Mouse (Mus musculus) liver, embryonic 13.5 days (tissue): Measurements from ENCODE around the gene Hoxb6. TPM values are rescaled to one million over a fixed set of nuclear protein-coding genes. Genes with fewer than 3 reads are reported as not detected.

ENCODE experiments used
- ATAC-seq: fragments of 200-750 bp; cut with Nextera tagmentation; 2 replicates; pipeline ENCODE4 v1.8.0; 2017; ENCODE audit warnings: low read depth, mild to moderate bottlenecking, moderate number of reproducible peaks, moderate library complexity
- DNase-seq: peaks from one replicate; pipeline ENCODE4 v3.0.0; 2022
- H3K27ac ChIP-seq: fragments of 300-500 bp; sonication (generic); 2 replicates; pipeline ENCODE4 v1.5.1; 2015; ENCODE audit warnings: moderate library complexity, mild to moderate bottlenecking, inconsistent platforms
- H3K27me3 ChIP-seq: fragments of 300-500 bp; sonication (generic); 2 replicates; pipeline ENCODE4 v1.6.1; 2015; ENCODE audit warnings: mild to moderate bottlenecking, inconsistent platforms
- H3K36me3 ChIP-seq: fragments of 300-500 bp; sonication (generic); 2 replicates; pipeline ENCODE4 v1.6.1; 2015; ENCODE audit warnings: mild to moderate bottlenecking, inconsistent platforms
- H3K4me1 ChIP-seq: fragments of 300-500 bp; sonication (generic); replicated peaks from 2 replicates; pipeline ENCODE4 v1.6.1; 2015; ENCODE audit warnings: inconsistent platforms
- H3K4me2 ChIP-seq: fragments of 300-500 bp; sonication (generic); 2 replicates; pipeline ENCODE4 v1.6.1; 2015; ENCODE audit warnings: inconsistent platforms, mild to moderate bottlenecking, moderate library complexity
- H3K4me3 ChIP-seq: fragments of 300-500 bp; sonication (generic); replicated peaks from 2 replicates; pipeline ENCODE4 v1.5.1; 2015; ENCODE audit warnings: mild to moderate bottlenecking, inconsistent platforms
- H3K9ac ChIP-seq: fragments of 300-500 bp; sonication (generic); 2 replicates; pipeline ENCODE4 v1.6.1; 2015; ENCODE audit warnings: mild to moderate bottlenecking, inconsistent platforms
- H3K9me3 ChIP-seq: fragments of 300-500 bp; sonication (generic); replicated peaks from 2 replicates; pipeline ENCODE4 v1.6.1; 2016; ENCODE audit warnings: inconsistent platforms
- WGBS: fragments of 180-500 bp; shearing (Covaris S2); methylation state at CpG from one replicate; pipeline ENCODE4 v1.1.7; 2015; ENCODE audit not compliant: insufficient replicate concordance; 5-methylcytosine and 5-hydroxymethylcytosine counted together
- polyA plus RNA-seq: library from polyadenylated mRNA; unstranded; fragments of >200 nt; fragmentation: Nextera tagmentation; extraction: Ambion mirVana; gene quantifications from 2 replicates; pipeline ENCODE4 v1.2.1, GENCODE M21; 2015

Gene Hoxb6
- polyA plus RNA-seq, 1 experiment from 2014 or later = 0.07 TPM

DNA sequence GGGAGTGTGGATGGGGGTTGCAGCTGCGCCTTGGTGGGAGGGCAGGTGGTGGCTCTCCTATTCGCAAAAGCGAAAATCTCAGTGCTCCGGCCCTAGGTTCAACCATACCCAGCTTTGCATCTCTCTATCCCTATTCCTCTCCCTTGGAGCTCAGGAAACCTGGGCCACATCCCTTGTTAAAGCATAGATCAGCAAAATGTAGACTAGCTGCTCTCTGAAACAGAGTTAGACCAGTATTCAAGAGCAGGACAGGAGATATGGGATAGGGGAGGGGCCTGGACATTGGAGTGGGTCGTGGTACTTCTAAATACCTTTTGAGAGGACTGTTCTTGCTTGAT is 23.0 kb downstream of the Hoxb6 start:
- peaks cover 100% of the 10 kb centered on the region for H3K27me3 ChIP-seq
- WGBS = 26% methylated on average over 5 of the region's 5 CpGs

DNA sequence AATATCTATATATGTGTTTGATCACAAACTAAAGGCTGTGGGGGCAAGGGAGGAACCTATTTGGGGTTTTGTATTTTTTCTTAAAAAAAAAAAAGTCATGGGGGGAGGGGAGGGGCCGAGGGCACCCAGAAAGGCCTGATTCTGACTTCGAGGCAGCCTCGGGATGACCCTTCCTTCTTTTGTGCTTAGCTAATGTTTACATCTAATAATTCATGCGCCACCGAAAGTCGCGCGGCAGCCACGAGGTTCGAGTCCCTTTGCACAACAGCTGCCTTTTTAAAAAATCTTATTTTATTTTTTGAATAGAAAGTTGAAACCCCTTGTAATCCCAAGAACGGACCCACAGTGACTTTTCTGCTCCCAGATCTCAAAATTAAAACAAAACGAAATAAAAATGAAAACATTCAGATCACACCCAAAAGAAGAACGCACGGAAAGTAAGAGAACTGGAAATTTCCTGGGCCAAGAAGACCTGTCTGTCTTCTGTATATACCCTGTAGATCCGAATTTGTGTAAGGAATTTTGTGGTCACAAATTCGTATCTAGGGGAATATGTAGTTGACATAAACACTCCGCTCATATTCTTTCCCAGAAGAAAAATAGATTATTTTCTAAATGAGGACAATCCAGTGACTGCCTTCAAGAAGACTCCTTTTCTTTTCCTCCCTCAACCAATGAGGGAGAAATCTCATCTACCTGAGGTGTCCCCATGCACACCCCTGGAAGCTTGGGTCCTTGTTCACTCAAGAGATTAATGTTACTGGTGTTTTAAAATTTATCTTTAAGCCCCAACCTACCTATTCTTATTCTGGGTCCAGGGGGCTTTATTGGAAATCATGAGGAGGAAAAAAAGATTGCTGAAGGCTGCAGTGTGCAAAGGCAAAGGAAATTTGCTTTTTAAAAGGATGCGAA is 24.7 kb downstream of the Hoxb6 start:
- Histone ChIP-seq H3K4me1 (peaks cover 6% of the 10 kb centered on the region; the same call in 1 of the 2 replicates), H3K4me2 (no peak overlapping the region), H3K9me3 (no peaks in the 10 kb centered on the region), H3K27ac (no peak overlapping the region), H3K27me3 (peaks cover 99% of the 10 kb centered on the region), H3K9ac (no peak overlapping the region), H3K36me3 (no peaks in the 10 kb centered on the region), H3K4me3 (no peak overlapping the region)
- ATAC-seq (no peak), DNase-seq (no peak)
- WGBS = 24% methylated on average over 18 of the region's 18 CpGs

More for the DNA sequence above, 23.0 kb downstream of the Hoxb6 start:
- H3K4me3 ChIP-seq = peak overlapping the region; percentile 30
- H3K4me2 ChIP-seq = peak overlapping the region; percentile 28
- no peaks in the 10 kb centered on the region for H3K9me3 ChIP-seq
- H3K36me3 ChIP-seq = no peaks in the 10 kb centered on the region
- peak overlapping the region; percentile 59; the same call in 1 of the 2 replicates for H3K27ac ChIP-seq
- H3K9ac ChIP-seq = no peak overlapping the region
- H3K4me1 ChIP-seq = peaks cover 9% of the 10 kb centered on the region
- DNase-seq (no peak), ATAC-seq (no peak)

DNA sequence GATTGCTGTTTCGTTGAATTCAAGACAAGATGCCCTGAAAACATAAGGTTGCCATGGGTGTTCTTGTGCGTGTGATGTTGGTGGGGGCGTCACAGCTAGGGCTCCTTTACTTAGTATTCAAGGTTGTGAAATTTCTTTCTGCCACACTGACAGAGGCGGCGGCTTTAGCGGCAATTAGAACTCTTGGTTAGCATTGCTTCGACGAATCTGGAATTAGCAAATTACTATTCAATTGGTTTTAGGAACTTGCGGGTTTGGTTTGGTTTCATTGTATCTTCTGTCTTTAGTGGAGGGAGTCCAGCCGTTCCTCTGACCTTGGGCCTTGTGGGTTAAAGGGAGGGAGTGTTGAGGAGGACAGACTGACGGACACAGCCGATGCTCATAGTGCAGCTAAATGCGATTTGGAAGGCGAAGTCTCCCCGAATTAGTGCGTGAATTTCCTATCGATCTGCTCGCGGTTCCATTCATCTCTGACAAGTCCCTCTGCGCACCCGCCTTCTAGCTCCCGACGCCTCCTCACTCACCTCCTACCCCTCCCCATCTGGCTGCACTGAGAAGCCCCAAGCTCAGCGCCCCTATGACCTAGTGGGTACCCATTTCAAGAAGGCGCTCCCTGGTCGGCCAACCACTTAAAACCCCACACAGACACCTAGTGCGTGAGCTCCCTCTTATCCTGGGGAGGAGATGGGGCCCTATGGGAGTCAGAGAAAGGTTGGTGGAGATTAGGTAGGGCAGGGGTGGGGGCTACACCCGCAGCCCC is 25.5 kb downstream of the Hoxb6 start, which contains the start of gene Hoxb4:
Hoxb4 (plus strand) TSS at position 660 of the 760 bp plus-strand sequence.
- Histone ChIP-seq H3K36me3 (no peaks in the 10 kb centered on the region), H3K9me3 (no peaks in the 10 kb centered on the region), H3K4me1 (0 out of 2 replicates have a peak, but pooled peaks cover 6% of the 10 kb centered on the region), H3K27me3 (peaks cover 99% of the 10 kb centered on the region), H3K9ac (peak within 1 kb of the TSS; percentile 58), H3K27ac (peak within 1 kb of the TSS; percentile 78), H3K4me3 (peak within 1 kb of the TSS; percentile 53), H3K4me2 (peak within 1 kb of the TSS; percentile 56)
- no peak for ATAC-seq
- WGBS = 7% methylated on average over 28 of the region's 28 CpGs
- DNase-seq = no peak

DNA sequence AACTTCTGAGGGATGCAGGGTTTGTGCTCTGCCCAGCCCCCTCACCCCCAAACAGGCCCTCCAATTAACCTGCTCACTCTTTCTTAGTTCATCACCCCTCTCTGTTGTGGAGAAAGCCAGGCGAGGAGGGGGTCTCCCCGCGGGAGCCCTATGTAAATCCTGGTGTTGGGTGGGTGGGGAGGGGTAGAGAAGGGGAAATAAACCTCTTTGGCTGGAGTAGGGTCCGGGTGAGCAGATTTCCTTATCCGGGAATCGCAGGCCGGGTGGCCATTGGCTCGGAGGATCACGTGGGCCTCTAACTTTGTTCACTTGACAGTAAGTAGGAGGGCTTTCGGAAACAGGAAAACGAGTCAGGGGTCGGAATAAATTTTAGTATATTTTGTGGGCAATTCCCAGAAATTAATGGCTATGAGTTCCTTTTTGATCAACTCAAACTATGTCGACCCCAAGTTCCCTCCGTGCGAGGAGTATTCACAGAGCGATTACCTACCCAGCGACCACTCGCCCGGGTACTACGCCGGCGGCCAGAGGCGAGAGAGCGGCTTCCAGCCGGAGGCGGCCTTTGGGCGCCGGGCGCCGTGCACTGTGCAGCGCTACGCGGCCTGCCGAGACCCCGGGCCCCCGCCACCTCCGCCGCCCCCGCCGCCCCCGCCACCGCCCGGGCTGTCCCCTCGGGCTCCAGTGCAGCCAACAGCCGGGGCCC is 26.2 kb downstream of the Hoxb6 start:
- Histone ChIP-seq H3K9me3 (no peaks in the 10 kb centered on the region), H3K36me3 (no peaks in the 10 kb centered on the region), H3K9ac (peak overlapping the region; percentile 58), H3K27ac (peak overlapping the region; percentile 78), H3K4me1 (0 out of 2 replicates have a peak, but pooled peaks cover 6% of the 10 kb centered on the region), H3K27me3 (peaks cover 99% of the 10 kb centered on the region), H3K4me3 (peak overlapping the region; percentile 53), H3K4me2 (peak overlapping the region; percentile 56)
- WGBS = under 1% methylated on average over 44 of the region's 45 CpGs
- no peak for ATAC-seq
- no peak for DNase-seq

DNA sequence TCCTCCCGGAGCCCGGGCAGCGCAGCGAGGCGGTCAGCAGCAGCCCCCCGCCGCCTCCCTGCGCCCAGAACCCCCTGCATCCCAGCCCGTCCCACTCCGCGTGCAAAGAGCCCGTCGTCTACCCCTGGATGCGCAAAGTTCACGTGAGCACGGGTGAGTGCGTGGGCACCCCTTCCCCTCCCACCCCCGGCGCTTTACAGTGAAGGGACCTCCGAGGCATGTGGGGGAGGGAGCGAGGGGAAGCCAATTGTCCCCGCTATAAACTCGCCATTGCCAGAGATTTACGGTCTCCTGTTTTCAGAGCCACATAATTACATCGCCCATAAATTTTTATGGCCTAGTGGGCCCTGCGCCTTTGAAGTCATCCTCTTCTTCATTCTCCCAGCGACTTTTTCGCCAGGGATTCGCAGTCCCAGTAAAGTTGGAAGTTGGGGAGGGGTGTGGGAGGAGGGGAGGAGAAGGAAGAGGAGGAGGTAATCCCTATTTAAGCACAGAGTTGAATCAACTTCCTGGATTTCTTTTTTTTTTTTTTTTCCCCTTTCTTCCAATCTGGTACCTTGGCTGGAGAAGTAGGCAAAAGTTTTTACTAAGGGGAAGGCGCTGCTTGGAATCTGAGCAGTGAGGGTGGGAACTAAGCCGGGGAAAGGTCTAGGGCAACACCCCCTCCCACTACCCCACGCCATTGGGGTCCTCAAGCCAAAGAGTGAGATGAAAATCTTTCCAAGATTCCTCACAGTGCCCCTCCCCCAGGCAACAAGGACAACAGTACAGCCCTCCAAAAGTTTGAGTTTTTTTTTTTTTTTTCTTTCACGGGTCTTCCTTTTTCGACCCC is 27.0 kb downstream of the Hoxb6 start:
- under 1% methylated on average over 29 of the region's 34 CpGs for WGBS
- Histone ChIP-seq H3K4me1 (0 out of 2 replicates have a peak, but pooled peaks cover 2% of the 10 kb centered on the region), H3K27ac (peak overlapping the region; percentile 78), H3K36me3 (no peaks in the 10 kb centered on the region), H3K9ac (peak overlapping the region; percentile 58), H3K27me3 (peaks cover 99% of the 10 kb centered on the region), H3K4me2 (peak overlapping the region; percentile 56), H3K4me3 (peak overlapping the region; percentile 53), H3K9me3 (no peaks in the 10 kb centered on the region)
- ATAC-seq = no peak
- DNase-seq = no peak

DNA sequence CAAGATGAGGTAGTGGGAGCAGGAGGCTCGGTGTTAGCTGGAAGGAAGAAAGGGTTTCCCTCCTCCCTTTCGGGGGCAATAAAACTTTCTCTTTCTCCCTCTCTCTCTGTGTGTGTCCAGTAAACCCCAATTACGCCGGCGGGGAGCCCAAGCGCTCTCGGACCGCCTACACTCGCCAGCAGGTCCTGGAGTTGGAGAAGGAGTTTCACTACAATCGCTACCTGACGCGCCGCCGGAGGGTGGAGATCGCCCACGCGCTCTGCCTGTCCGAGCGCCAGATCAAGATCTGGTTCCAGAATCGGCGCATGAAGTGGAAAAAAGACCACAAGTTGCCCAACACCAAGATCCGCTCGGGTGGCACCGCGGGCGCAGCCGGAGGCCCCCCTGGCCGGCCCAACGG is 27.6 kb downstream of the Hoxb6 start:
- H3K9ac ChIP-seq = peak overlapping the region; percentile 54
- ATAC-seq = no peak
- no peaks in the 10 kb centered on the region for H3K36me3 ChIP-seq
- H3K27me3 ChIP-seq = peaks cover 99% of the 10 kb centered on the region
- under 1% methylated on average over 29 of the region's 29 CpGs for WGBS
- 0 out of 2 replicates have a peak, but pooled peaks cover 1% of the 10 kb centered on the region for H3K4me1 ChIP-seq
- DNase-seq = no peak
- no peaks in the 10 kb centered on the region for H3K9me3 ChIP-seq
- H3K4me2 ChIP-seq = peak overlapping the region; percentile 56
- H3K27ac ChIP-seq = peak overlapping the region; percentile 78
- H3K4me3 ChIP-seq = peak overlapping the region; percentile 53

DNA sequence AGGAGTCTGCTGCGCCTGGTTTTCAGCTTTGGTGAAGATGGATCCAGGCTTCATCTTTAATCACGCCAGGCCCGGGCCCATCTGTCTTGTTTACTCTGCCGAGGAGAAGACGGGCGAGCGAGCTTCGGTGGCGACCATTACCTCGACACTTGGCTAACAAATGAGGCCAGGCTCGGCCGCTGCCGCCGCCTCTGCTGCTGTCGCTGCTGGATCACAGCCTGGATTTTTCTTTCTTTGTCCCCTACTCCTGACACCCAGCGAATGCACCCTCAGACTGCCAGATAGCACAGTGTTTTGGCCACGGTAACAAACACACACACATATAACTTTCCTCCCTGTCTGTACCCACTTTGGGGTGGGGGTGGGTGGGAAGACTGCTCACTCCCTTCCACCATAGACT is 28.4 kb downstream of the Hoxb6 start:
- ATAC-seq (no peak), DNase-seq (no peak)
- H3K9ac ChIP-seq = 0 out of 2 replicates have a peak overlapping the region, but pooled peaks have one; percentile 6
- WGBS = 23% methylated on average over 17 of the region's 17 CpGs
- H3K4me3 ChIP-seq = no peak overlapping the region
- no peaks in the 10 kb centered on the region for H3K4me1 ChIP-seq
- H3K27me3 ChIP-seq = peaks cover 99% of the 10 kb centered on the region
- H3K27ac ChIP-seq = no peak overlapping the region; the same call in 1 of the 2 replicates
- no peaks in the 10 kb centered on the region for H3K9me3 ChIP-seq
- H3K36me3 ChIP-seq = no peaks in the 10 kb centered on the region
- H3K4me2 ChIP-seq = peak overlapping the region; percentile 25

DNA sequence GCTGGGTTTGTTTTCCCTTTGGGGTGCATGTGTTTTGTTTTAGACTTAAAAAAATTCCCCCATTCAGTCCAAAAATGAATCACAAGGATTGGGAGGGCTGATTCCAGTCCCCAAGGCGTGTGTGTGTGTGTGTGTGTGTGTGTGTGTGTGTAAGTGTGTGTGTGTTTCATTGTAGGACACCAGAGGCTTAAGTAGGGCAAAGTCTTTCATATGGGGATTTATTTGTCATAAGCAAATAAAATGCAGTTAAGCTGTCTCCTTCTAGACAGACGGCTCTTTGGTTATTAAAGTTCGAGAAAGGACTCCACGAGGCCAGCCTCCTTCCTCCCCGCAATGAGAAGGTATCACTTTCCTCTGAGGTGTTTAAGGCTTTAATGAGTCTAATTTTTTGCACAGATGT is 29.6 kb downstream of the Hoxb6 start:
- H3K4me2 ChIP-seq = no peak overlapping the region
- peaks cover 98% of the 10 kb centered on the region for H3K27me3 ChIP-seq
- DNase-seq (no peak), ATAC-seq (no peak)
- no peak overlapping the region for H3K4me3 ChIP-seq
- no peak overlapping the region for H3K9ac ChIP-seq
- no peaks in the 10 kb centered on the region for H3K9me3 ChIP-seq
- H3K36me3 ChIP-seq = no peaks in the 10 kb centered on the region
- 43% methylated on average over 5 of the region's 5 CpGs for WGBS
- no peak overlapping the region for H3K27ac ChIP-seq
- no peaks in the 10 kb centered on the region for H3K4me1 ChIP-seq

DNA sequence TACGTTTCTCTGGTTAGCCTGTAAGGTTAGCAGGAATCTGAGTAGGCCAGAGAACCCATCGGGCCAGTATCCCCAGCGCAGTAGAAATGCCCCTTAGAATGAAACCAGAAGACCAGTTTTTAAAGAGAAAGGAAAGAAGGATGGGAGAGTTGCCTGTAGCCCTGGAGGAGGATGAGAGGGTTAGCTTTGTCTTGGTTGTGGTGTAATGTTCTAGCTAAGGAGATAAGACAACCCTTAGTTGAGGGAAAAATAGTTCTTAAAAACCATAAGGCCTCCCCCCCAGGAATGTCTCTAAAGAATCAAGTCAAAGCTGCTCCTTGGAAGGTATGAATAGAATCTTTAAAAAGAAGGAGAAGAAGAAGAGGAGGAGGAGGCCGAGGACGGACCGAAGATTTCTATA is 30.5 kb downstream of the Hoxb6 start:
- ATAC-seq = no peak
- Histone ChIP-seq H3K27me3 (peaks cover 98% of the 10 kb centered on the region), H3K4me3 (no peak overlapping the region), H3K27ac (no peak overlapping the region), H3K9ac (no peak overlapping the region), H3K4me1 (no peaks in the 10 kb centered on the region), H3K9me3 (no peaks in the 10 kb centered on the region), H3K36me3 (no peaks in the 10 kb centered on the region), H3K4me2 (no peak overlapping the region)
- no peak for DNase-seq
- 40% methylated on average over 6 of the region's 6 CpGs for WGBS

DNA sequence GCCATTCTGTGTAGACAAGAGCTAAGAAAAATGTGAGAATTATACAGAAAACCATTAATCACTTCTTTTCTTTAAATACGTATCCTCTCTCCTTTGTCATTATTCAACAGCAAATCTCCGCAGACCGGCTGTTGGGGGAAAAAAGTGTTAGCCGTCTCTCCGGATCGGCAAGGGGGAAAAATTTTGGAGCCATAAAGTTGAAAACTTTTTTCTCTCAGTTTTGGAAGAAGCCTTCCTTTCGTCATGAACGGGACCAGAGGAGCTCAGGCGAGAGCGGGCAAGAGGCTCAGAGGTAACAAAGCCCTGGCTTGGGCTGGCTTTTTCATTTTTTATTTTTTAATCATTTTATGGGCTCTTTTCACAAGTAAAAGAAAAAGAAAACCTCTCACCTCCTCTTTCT is 30.9 kb downstream of the Hoxb6 start, which contains the start of gene Hoxb3:
Hoxb3 (plus strand) TSS at position 173 of the 400 bp plus-strand sequence.
- H3K4me1 ChIP-seq = no peaks in the 10 kb centered on the region
- H3K4me2 ChIP-seq = no peak within 1 kb of the TSS
- no peaks in the 10 kb centered on the region for H3K36me3 ChIP-seq
- 52% methylated on average over 10 of the region's 10 CpGs for WGBS
- no peak for ATAC-seq
- H3K4me3 ChIP-seq = no peak within 1 kb of the TSS
- no peak within 1 kb of the TSS for H3K27ac ChIP-seq
- DNase-seq = no peak
- no peaks in the 10 kb centered on the region for H3K9me3 ChIP-seq
- no peak within 1 kb of the TSS for H3K9ac ChIP-seq
- H3K27me3 ChIP-seq = peaks cover 98% of the 10 kb centered on the region
